Mouse (Mus musculus) hematopoietic multipotent progenitor cell, adult 10-12 weeks (in vitro differentiated cells): ENCODE data around the gene Rtn4rl1. TPM values are rescaled to one million over a fixed set of nuclear protein-coding genes. Genes with fewer than 3 reads are reported as not detected.

Experiments used
- polyA plus RNA-seq: library from polyadenylated mRNA; stranded (reverse); fragments of >175 nt; gene quantifications from 2 replicates; pipeline ENCODE4 v1.2.3, GENCODE M21; 2012; ENCODE audit warnings: low replicate concordance

Rtn4rl1 gene
- 6.4 and 9.3 TPM in 2 replicates for polyA plus RNA-seq

DNA sequence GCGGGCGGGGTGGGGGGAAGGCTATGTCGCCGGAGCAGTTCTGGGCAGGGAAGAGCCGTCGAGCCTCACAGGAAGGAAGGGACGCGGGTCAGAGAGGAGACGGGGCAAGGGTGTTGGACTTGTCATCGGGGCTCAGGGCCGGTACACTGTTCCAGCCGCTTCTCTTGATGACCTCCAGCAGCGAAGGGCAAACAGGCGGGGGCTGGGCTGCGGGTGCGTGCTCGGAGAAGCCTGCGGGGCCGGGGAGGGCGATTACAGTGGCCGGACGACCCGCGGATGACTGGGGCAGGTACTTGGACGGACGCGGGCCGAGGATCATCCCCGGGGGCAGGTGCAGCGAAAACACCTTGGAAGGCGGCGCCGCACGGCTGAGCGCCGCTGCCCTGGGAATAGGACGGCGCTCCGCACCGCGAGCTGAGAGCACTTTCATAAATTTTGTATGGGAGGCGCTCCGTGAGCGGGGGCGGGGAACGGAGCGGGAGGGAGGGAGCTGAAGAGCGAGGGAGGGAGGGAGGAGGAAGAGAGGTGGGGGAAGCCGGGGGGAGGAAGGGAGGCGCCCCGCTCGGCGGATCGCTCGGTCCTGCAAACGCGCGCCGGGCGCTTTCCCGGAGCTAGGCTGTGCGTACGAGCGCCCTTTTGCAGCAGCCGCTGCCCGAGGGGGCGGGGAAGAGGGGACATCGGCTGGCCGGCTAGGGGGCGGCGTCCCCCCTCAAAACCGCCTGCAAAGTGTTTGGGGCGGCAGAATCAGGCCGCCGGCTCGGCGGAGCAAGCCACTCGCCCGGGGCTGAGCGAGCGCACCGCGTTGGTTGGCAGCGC, at the start of gene Rtn4rl1:
Gene Rtn4rl1 (plus strand): TSS at position 528 of the 816 bp plus-strand sequence.

GRCm38 (mm10) chr11:75169405-75170080, 24.0 kb upstream of the Rtn4rl1 start, which contains the start of gene Hic1:
Gene Hic1, minus strand, starts transcription at chr11:75169519.

GRCm38 (mm10) chr11:75178672-75179208, 14.8 kb upstream of the Rtn4rl1 start, which contains the start of gene Ovca2:
Gene Ovca2, minus strand, starts transcription at chr11:75178835.

GRCm38 (mm10) chr11:75190905-75191441, 2.6 kb upstream of the Rtn4rl1 start, which contains the start of gene Dph1:
Gene Dph1, minus strand, starts transcription at chr11:75191241.

Other genes starting within 250 kb of the Rtn4rl1 start
- gene Hic1, start 24.3 kb upstream of the Rtn4rl1 start, polyA plus RNA-seq = 4.0 and 11.0 TPM in 2 replicates
- 1.9 and 2.7 TPM in 2 replicates for gene Ovca2, start 14.9 kb upstream of the Rtn4rl1 start, polyA plus RNA-seq
- gene Dph1, start 2.5 kb upstream of the Rtn4rl1 start, polyA plus RNA-seq = 26.1 and 56.2 TPM in 2 replicates
- 37.8 and 66.8 TPM in 2 replicates for gene Rpa1, start 154.5 kb downstream of the Rtn4rl1 start, polyA plus RNA-seq
- gene Smyd4, start 154.7 kb downstream of the Rtn4rl1 start, polyA plus RNA-seq = 1.7 and 1.8 TPM in 2 replicates
- gene Serpinf1, start 228.9 kb downstream of the Rtn4rl1 start, polyA plus RNA-seq = 1.9 and 3.1 TPM in 2 replicates
- 0.07 TPM in 1 of 2 replicates, not detected in the other for gene Serpinf2, start 245.8 kb downstream of the Rtn4rl1 start, polyA plus RNA-seq